Mouse (Mus musculus) ovary, postnatal 36 days (tissue): ENCODE data around the gene Trabd2b.
A peak's percentile ranks its signal among the peaks of the same experiment; 100 is the strongest.

Experiments used
- DNase-seq: peaks from one replicate; pipeline ENCODE4 v3.0.0; 2022; ENCODE audit warnings: low spot score, mixed read lengths

Trabd2b gene

GRCm38 (mm10) chr4:114605670-114606069, 199.1 kb downstream of the Trabd2b start:
- no peak for DNase-seq

- DNase-seq = no peak
Observed at GRCm38 (mm10) chr4:114607873-114608272, 201.3 kb downstream of the Trabd2b start.

GRCm38 (mm10) chr4:114609297-114609696, 202.8 kb downstream of the Trabd2b start:
- DNase-seq = no peak

- no peak for DNase-seq
Observed at GRCm38 (mm10) chr4:114611166-114611929, 204.8 kb downstream of the Trabd2b start.

DNA sequence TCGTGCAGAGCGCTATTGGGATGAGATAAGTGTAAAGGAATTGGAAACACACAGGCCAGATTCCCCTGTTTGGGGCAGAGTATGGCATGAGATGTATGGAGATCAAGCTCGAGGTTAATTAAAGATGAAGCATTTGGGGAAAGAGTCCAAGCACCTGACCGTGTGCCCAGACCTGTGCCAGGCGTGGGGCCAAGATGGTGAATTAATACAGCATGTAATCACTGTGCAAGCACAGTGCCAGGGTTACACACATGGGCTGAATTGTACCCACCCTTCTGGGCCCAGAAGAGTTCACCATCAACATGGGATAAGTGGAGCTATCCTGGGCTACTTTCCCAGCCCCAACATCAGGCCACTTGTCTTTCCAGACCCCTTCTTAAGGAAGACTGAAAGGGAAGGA, 205.5 kb downstream of the Trabd2b start:
- no peak for DNase-seq

DNA sequence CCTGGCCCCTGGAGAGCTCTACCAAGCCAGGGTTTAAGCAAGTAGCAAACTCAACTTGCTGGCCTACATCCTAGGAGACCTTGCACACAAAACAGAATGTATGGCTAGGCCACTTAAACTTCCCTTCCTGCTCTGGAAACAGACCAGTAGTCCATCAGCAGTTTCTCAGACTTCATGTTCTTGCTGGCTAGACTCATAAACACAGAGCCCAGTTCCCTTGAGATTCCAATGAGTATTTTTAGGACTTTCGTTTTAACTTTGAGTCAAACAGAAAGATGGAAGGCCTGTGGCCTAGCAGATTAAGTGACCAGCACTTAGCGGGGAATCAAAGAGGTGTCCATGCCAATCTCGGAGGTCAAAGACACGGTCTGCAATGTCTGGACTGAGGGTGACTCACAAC, 206.3 kb downstream of the Trabd2b start:
- no peak for DNase-seq

- DNase-seq = peak; percentile 48
Observed at GRCm38 (mm10) chr4:114614086-114614485, 207.6 kb downstream of the Trabd2b start.

DNA sequence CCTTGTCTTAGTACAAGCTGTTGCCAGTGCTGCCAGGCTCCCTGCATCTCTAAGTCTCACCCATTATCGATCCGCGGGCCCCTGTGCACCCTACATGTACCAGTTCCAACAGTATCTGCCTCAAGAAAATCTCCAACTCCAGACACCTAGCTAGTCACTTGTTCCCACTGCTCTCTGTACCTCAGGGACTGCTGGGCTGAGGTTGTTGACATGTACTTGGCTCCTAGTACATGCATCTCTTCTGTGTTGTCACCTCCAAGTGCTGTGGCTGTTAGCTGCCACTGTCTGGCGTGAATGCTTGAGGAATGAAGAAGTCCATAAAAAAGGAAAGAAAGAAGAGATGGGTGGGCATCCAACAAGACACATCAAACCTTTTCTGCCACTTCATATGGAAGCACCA, 209.2 kb downstream of the Trabd2b start:
- no peak for DNase-seq

- peak; percentile 24 for DNase-seq
Observed at GRCm38 (mm10) chr4:114622929-114623328, 216.4 kb downstream of the Trabd2b start.

- DNase-seq = no peak
Observed at GRCm38 (mm10) chr4:114624114-114624910, 217.8 kb downstream of the Trabd2b start.

DNA sequence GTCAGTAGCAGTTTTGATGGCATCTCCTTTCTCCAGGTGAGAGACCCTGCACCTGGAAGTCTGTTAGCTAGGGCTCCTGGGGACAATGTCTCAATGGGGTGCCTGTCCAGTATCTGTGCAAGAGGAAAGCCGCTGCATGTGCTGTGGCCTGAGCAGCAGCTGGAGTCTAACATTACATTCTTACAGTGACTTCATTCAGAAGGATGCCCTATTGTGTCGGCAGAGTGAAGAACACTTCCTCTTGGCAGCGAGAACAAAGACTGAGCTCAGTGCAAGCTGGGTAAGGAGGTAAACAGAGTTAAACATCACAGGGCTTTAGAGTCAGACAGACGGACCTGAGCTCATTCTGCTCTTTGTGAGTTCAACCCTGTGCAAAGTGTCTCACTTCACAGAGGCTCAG, 218.8 kb downstream of the Trabd2b start:
- DNase-seq = no peak

DNA sequence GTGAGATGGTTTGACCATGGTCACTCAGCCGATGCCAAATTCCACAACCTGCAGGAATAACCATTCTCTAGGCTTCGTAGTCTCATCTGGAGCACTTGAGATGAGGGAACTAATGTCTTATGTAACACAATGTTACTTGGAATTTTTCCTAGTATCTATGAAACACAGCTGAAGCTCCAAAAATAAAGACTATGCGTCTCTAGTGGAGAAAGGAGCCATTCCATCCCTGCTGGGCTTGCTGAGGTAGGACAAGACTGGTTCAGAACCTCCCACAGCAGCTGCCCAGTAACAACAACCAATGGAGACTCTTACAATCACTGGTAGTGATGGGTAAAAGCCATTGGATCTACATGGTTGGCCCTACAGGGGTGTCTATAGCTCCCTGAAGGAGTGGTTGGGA, 219.4 kb downstream of the Trabd2b start:
- DNase-seq = no peak

DNA sequence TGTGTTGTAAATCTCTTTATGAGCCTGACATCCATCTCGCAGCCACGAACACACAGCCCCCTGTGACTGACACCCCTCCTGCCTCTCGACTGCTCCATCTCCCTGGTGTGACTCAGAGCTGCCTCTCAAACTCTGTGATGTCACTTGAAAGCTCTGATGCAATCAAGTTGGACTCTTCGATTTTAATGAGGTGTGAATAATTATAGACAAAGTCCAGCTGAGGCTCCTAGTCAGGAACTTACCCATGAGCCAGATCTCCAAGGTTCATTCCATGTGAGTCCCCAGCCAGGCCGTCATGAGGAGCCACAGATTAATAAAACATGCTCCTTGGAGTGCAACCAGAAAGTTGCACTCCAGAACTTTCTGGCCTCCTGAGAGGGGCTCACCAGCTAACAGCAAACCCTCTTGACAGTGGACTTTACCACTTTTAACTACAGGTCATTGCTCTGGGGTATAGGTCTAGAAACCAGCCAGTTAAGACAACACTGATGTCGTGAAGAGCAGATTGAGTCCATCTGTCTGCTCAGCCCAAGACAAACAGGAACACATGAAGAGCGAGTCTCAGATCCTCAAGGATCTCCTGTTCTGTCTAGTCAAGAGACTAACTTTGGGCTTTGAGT, 221.3 kb downstream of the Trabd2b start:
- DNase-seq = no peak

DNA sequence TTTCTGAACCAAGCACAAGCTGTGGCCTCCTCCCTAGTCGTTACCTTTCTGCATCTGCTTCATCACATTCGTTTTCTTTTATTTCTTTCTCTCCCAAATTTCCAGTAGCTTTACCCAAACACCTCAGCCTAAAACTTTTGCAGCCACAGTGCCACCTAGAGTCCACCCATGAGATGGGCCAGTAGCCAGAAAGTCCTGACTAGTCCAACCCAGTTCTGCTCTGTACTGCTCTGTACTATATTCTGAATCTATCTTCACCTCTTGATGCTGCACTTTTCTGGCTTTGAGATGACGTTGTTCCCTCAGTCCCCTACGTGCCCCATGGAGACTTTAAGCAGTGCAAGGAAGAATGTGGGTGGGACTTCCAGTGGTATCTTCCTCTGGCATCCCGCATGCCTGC, 229.4 kb downstream of the Trabd2b start:
- peak; percentile 65 for DNase-seq

DNA sequence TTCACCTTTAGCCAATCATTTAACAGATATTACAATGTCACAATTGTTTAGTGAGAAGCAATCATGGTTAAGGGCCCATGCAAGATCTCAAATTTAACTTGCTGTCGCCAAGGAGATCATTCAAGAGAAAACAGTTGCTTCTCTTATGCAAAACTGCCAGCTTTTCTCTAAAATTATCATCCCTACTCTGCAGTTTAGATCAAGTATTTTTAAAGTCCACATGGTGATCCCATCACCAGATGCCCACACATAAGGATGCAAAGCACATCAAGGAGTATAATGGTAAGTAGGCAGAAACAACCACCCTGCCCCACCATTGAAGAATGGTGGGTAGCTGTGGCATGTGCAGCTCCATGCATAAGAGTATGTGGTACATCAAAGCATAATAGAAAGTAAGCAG, 229.8 kb downstream of the Trabd2b start:
- DNase-seq = no peak

DNA sequence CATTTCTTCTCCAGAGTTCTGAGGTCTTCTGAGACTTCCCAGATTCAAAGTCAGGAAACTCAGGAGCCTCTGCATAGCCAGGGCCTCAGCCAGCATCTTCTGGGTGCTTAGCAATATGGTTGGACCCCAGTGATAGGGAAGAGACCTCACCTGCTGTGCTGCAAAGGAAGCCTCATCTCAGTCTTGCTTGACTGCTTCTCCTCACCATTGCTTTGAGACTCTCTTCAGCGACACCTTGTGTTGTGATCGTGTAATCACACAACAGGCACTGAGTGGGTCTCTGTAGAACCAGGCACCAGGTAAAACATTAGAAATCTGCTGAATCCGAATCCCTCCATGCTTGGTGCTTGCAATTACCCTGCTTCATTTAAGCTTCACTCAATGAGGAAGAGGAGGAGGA, 230.6 kb downstream of the Trabd2b start:
- peak; percentile 23 for DNase-seq

DNA sequence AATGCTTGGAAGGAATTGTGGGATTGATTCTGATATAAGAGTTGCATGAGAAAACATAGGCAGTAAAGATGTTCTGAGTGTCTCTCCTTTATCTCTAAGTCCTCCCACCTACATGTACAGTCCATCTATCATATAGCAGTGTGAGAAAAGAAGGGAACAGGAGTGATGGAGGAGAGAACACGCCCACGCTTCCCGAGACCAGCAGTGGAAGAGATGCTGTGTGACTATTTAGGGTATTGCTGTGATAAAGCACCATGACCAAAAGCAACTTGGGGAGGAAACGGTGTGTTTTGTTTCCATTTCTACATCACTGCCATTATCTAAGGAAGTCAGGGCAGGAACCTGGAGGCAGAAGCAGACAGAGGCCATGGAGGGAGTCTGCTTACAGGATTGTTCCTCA, 235.9 kb downstream of the Trabd2b start:
- DNase-seq = no peak

DNA sequence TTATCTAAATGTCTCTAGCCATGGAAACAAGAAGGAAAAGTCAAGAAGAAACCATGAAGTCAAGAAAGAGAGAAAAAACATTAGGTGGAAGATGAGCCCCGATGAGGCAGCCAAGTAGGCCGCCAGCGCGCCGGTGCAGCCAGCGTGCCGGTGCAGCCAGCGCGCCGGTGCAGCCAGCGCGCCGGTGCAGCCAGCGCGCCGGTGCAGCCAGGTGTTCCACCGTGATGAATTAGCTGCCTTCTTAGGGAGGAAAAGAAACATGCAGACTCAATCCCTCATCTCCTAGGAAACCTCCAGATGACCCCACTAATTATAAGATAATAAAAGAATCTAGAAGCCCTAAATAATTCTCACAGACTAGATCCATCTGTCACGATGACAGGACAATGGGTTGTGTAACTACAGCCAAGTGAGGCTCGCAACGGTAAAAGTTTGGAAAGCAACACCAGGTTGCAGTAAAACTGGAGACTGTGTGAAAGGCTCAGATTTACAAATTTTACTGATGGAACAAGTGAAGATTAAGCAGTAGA, 237.2 kb downstream of the Trabd2b start:
- DNase-seq = no peak

DNA sequence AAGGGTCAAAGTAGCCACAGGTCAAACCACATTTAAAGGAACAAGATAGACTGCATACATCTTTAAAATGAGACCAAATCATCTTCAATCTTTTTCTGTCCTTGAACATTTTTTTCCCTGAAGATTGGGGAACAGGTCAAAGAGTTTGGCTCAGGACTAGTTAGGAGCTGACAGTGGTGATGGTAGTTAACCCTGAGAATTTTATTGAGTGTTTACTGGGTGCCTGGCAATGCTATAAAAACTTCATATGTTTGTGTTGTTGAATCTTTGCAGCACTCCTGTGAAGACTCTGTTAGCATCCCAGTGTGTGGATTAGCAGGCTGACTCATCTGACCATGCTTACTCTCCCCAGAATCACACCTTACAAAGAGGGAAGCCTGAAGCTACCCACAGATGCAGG, 238.8 kb downstream of the Trabd2b start:
- no peak for DNase-seq

DNA sequence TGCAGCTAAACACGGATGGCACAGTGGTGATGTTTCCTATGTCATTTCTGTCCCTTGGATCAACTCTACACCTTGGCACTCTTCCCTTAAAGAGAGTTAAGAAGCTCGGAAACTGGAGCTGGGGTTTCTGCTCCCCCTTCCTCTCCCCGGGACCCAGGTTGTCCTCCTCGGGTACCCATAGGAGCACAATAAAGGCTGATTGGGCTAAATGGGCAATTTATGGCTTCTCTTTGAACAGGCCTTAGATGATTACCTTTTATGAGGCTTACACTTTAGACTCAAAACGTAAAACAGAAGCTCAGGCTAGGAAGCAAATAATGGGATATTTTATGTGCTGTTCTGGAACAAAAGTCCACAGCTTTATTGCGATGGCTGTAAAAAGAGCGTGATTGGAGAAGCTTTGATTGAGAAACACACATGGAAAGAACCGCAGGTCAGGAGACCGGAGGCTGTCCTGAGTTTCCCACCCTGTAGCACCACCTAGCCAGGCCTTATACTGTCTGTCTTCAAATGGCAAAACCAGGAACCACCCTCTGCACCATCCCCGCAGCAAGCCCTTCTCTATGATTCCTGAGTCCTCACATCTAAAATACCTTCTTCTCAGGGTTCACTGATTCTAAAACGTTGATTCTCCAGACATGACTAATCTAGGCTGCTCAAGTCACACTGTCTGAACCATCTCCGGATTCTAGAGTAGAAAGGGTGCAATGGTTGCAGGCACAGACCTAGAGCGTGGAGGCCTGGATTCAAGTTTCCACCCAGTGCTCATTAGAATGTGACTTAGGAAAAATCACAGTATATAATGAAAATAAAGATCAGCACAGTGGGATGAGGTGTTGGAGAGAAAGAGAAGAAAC, 240.5 kb downstream of the Trabd2b start:
- DNase-seq = no peak

DNA sequence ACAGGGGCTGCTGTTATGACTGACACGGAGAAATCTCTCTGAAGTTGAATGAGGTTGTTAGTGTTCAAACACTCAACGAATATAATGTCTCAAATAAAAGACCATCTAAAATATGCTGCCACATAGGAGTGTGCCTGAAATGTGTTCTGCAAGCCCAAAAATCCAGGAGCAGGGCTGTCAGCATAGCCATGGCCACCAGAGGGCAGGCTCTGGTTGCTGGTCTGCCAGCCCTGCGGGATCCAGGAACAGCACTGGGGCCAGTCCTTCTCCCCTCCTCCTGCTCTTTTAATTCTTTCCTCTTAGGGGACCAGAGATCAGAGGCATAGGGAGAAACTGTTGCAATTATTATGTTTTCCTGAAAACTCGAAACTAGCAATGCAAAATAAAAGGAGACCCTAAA, 241.2 kb downstream of the Trabd2b start:
- peak; percentile 71 for DNase-seq
